Mouse (Mus musculus) neural tube, embryonic 10.5 days (tissue): ENCODE data around the gene Acsf3.

Experiments
- DNase-seq: peaks from one replicate; pipeline ENCODE4 v3.0.0-alpha.2; 2017; ENCODE audit warnings: low spot score; ENCODE audit errors: extremely low spot score

Acsf3 gene

GRCm38 (mm10) chr8:122849152-122849910 is 74.0 kb downstream of the Acsf3 start:
- no peak for DNase-seq

GRCm38 (mm10) chr8:122850641-122851240 is 75.5 kb downstream of the Acsf3 start:
- DNase-seq, result no peak

GRCm38 (mm10) chr8:122851692-122852545 is 76.6 kb downstream of the Acsf3 start:
- no peak for DNase-seq

- no peak for DNase-seq
Observed at GRCm38 (mm10) chr8:122852546-122852905, 77.2 kb downstream of the Acsf3 start.

- no peak for DNase-seq
Observed at GRCm38 (mm10) chr8:122853340-122853771, 78.1 kb downstream of the Acsf3 start.

- no peak for DNase-seq
Observed at GRCm38 (mm10) chr8:122854388-122854787, 79.1 kb downstream of the Acsf3 start.

GRCm38 (mm10) chr8:122855123-122855522 is 79.8 kb downstream of the Acsf3 start:
- no peak for DNase-seq

GRCm38 (mm10) chr8:122856288-122856687 is 81.0 kb downstream of the Acsf3 start:
- no peak for DNase-seq

- no peak for DNase-seq
Observed at GRCm38 (mm10) chr8:122859843-122860242, 84.6 kb downstream of the Acsf3 start.

- DNase-seq, result no peak
Observed at GRCm38 (mm10) chr8:122864719-122865129, 89.4 kb downstream of the Acsf3 start.

GRCm38 (mm10) chr8:122865441-122865840 is 90.2 kb downstream of the Acsf3 start:
- no peak for DNase-seq

- no peak for DNase-seq
Observed at GRCm38 (mm10) chr8:122866231-122866630, 90.9 kb downstream of the Acsf3 start.
